Mouse (Mus musculus): ENCODE data around the gene Adgrl3.

DNA sequence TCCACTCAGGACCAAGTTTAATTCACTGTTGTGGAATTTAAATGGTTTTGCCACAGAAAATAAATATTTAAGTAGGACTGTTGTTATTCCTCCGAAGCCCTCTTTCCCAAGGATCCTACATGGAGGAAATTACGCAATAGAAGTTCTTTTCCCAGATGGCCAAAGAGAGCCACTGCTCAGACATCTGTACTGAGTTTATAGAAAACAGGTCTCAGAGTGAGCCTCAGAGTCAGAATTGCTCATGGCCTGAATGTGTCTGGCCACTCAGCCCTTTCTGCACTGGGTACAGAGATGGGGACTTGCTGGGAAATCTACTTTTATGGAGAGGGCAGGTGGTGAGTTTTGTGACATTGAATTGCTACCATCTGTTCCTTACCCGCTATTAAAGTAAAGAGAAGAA is 74.7 kb downstream of the Adgrl3 start:
- TF ChIP-seq POLR2A (IDR thresholded peaks at IDR 0.05; ENCODE audit: control insufficient read depth, low read depth, low read length) (no peak), CTCF (IDR thresholded peaks at IDR 0.05; ENCODE audit: control insufficient read depth, insufficient read depth, insufficient replicate concordance, low read depth, low read length) (no peak)
